In the genomic region with DNA sequence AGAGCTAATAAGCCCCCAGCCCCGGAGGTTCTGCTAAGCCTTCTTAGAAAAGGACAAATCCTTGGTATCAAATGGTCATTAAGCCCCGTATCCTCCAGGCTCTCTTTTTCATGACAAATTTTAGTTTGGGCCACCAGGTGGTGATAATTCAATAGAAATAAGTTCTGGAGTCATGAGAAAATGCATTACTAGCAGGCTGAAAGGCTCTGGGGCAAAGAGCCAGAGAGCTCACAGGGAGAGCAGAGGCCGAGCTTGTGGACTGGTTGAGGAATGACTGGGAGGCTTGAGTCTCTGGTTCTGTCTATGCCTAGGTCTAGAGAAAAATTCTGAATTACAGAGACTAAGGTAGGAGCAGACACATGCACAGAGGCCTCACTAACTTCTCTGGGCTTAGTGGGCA, we compare ENCODE assay signal across 9 mouse cellular contexts.
A peak's percentile ranks its signal among the peaks of the same experiment; 100 is the strongest.
DNase-seq lines count a peak whose midpoint lies in the region; ATAC-seq and TF ChIP-seq lines count a peak whose summit lies in the region.
"Had no signal": no experiment of that assay in that cellular context is flagged by ENCODE, and none has a peak within 500 bp of the region (broad histone marks: within the 10 kb centered on the region; RNA-seq: fewer than 3 reads in every experiment).

No protein-coding gene starts in this region.

- no peaks in the 10 kb centered on the region for H3K9me3 ChIP-seq in lung, postnatal 0 days (ENCODE audit: low read length)
- H3K9me3 ChIP-seq in hindbrain, postnatal 0 days (ENCODE audit: low read length), result no peaks in the 10 kb centered on the region
- no peaks in the 10 kb centered on the region for H3K9me3 ChIP-seq in liver, embryonic 11.5 days (ENCODE audit: control insufficient read depth, low read length)
- H3K9me3 ChIP-seq: megakaryocyte, embryonic 14.5 days had no signal

- H3K4me3 ChIP-seq in lung, postnatal 0 days (ENCODE audit: low read depth, low read length), result no peak overlapping the region
- no peak overlapping the region for H3K4me3 ChIP-seq in hindbrain, postnatal 0 days (ENCODE audit: low read length)
- H3K4me3 ChIP-seq in liver, embryonic 11.5 days (ENCODE audit: low read depth, low read length), result no peak overlapping the region
- H3K4me3 ChIP-seq: megakaryocyte, embryonic 14.5 days had no signal

- ATAC-seq in lung, postnatal 0 days, result no peak
- ATAC-seq in hindbrain, postnatal 0 days, result no peak
- ATAC-seq in liver, embryonic 11.5 days (replicated peaks; ENCODE audit: low FRiP score), result no peak

- H3K27me3 ChIP-seq in lung, postnatal 0 days (replicated peaks; ENCODE audit: insufficient read depth, low read length), result no peaks in the 10 kb centered on the region
- H3K27me3 ChIP-seq in hindbrain, postnatal 0 days (ENCODE audit: insufficient read depth, low read length), result no peaks in the 10 kb centered on the region
- no peaks in the 10 kb centered on the region for H3K27me3 ChIP-seq in liver, embryonic 11.5 days (replicated peaks; ENCODE audit: control insufficient read depth, insufficient read depth, low read length)
- H3K27me3 ChIP-seq: megakaryocyte, embryonic 14.5 days had no signal

- H3K27ac ChIP-seq in lung, postnatal 0 days (ENCODE audit: low read length), result no peak overlapping the region
- no peak overlapping the region for H3K27ac ChIP-seq in hindbrain, postnatal 0 days
- H3K27ac ChIP-seq in liver, embryonic 11.5 days (ENCODE audit: low read depth, low read length), result no peak overlapping the region

- TF ChIP-seq CTCF in lung, postnatal 0 days (IDR thresholded peaks at IDR 0.05), result no peak; the same call in 1 of the 2 replicates
- TF ChIP-seq CTCF in hindbrain, postnatal 0 days (IDR thresholded peaks at IDR 0.05; ENCODE audit: low read depth), result peak; percentile 65

- no peak overlapping the region for H3K4me2 ChIP-seq in lung, postnatal 0 days (replicated peaks; ENCODE audit: low read depth, low read length)
- no peak overlapping the region for H3K4me2 ChIP-seq in hindbrain, postnatal 0 days (ENCODE audit: low read depth, low read length)
- H3K4me2 ChIP-seq in liver, embryonic 11.5 days, result no peak overlapping the region

- WGBS in lung, postnatal 0 days, result 38% methylated on average over 3 of the region's 3 CpGs
- 25% methylated on average over 3 of the region's 3 CpGs for WGBS in hindbrain, postnatal 0 days
- 35% methylated on average over 3 of the region's 3 CpGs for WGBS in liver, embryonic 11.5 days

- no peak overlapping the region for H3K9ac ChIP-seq in lung, postnatal 0 days (replicated peaks; ENCODE audit: low read depth)
- H3K9ac ChIP-seq in hindbrain, postnatal 0 days (replicated peaks; ENCODE audit: low read length), result no peak overlapping the region
- no peak overlapping the region for H3K9ac ChIP-seq in liver, embryonic 11.5 days (ENCODE audit: low read depth, low read length)

- no peak for TF ChIP-seq EP300 in lung, postnatal 0 days (IDR thresholded peaks at IDR 0.05)

- H3K4me1 ChIP-seq in lung, postnatal 0 days (ENCODE audit: insufficient read depth, low read depth, low read length), result no peaks in the 10 kb centered on the region
- no peaks in the 10 kb centered on the region for H3K4me1 ChIP-seq in hindbrain, postnatal 0 days (ENCODE audit: insufficient read depth, low read length)
- no peaks in the 10 kb centered on the region for H3K4me1 ChIP-seq in liver, embryonic 11.5 days (replicated peaks; ENCODE audit: control insufficient read depth, insufficient read depth, low read length)
- H3K4me1 ChIP-seq: megakaryocyte, embryonic 14.5 days had no signal

- H3K36me3 ChIP-seq in lung, postnatal 0 days (ENCODE audit: insufficient read depth, low read length), result no peaks in the 10 kb centered on the region
- no peaks in the 10 kb centered on the region for H3K36me3 ChIP-seq in hindbrain, postnatal 0 days (ENCODE audit: insufficient read depth, low read length)
- no peaks in the 10 kb centered on the region for H3K36me3 ChIP-seq in liver, embryonic 11.5 days (ENCODE audit: control insufficient read depth, insufficient read depth, low read length)

- peak; percentile 17 for DNase-seq in embryo, embryonic 10.5 days (ENCODE audit: low spot score)
- DNase-seq in embryo, embryonic 9.5 days (ENCODE audit: extremely low spot score), result no peak
- DNase-seq in lung, postnatal 10 days, result peak; percentile 14
- DNase-seq in lung, postnatal 0 days (ENCODE audit: low spot score), result no peak
- DNase-seq in hindbrain, postnatal 0 days (ENCODE audit: low spot score), result peak; percentile 90
- DNase-seq in mesoderm, embryonic 11.5 days (ENCODE audit: low read depth, low spot score), result peak; percentile 4
- DNase-seq in ovary, postnatal 36 days (ENCODE audit: low spot score), result no peak
- DNase-seq in liver, embryonic 11.5 days (ENCODE audit: low spot score), result no peak

Comparison
In these comparisons a context has a peak if more than half of its experiments do, and no peak if none do; other contexts are left out.
1. DNase-seq: peak in embryo, embryonic 10.5 days (single experiment), lung, postnatal 10 days (single experiment), hindbrain, postnatal 0 days (single experiment) and mesoderm, embryonic 11.5 days (single experiment); none in embryo, embryonic 9.5 days (single experiment), lung, postnatal 0 days (single experiment), ovary, postnatal 36 days (single experiment) and liver, embryonic 11.5 days (single experiment).